Mouse (Mus musculus): ENCODE measurements at regions not wholly inside any gene's neighbourhood (a gene's known extent, or its start where the extent isn't known, plus 50 kb on each side); places are given as distances from the start of the nearest gene placed in this dataset.

DNA sequence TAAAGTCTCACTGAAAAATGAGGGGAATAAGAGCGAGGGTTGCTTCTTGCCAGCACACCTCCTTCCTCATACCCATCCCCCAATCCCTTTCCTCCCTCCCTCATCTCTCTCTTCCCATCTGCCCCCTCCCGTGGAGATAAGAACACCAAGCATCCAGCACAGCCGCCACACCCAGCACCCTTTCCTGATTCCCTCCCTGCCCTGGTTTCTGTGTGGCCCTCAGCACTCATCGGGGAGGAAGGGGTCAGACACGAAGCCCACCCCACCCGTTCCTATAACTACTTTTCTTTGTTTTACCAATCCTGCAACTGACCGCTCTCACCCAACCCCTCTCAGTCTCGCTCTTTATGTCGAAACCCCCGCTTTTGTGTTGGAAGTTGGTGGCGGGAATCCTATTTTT is 137.3 kb downstream of the Rpl14 start:
- no peak for DNase-seq (ENCODE audit: extremely low spot score in 1 of 2, low spot score in 2 of 2)
- intact Hi-C loops (cut with DNase I): no loop called here

- intact Hi-C loops (cut with DNase I): no loop called here
- DNase-seq (ENCODE audit: extremely low spot score in 1 of 2, low spot score in 2 of 2): no peak
These were observed 138.0 kb downstream of the Rpl14 start for GRCm38 (mm10) chr9:120709146-120709655.

DNA sequence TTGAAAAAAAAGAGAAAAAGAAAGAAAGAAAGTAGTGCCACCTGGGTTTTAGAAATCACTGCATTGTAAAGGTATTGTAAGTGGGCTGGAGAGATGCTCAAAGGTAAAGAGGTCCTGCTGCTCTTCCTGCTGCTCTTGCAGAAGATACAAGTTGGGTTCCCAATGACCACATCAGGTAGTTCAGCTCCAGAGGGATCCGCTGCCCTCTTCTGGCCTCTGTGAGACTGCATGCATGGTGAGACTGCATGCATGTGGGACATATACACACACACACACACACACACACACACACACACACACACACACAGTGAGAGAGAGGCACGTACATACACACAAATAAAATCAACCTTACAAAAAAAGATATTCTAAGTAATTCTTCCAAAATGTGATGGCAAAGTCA is 141.7 kb downstream of the Rpl14 start:
- intact Hi-C loops (cut with DNase I): no loop called here
- DNase-seq (ENCODE audit: extremely low spot score in 1 of 2, low spot score in 2 of 2): no peak

- intact Hi-C loops (cut with DNase I): no loop called here
- DNase-seq (ENCODE audit: extremely low spot score in 1 of 2, low spot score in 2 of 2): no peak
These were observed 144.4 kb downstream of the Rpl14 start for GRCm38 (mm10) chr9:120715665-120716121.

- intact Hi-C loops (cut with DNase I): no loop called here
- no peak for DNase-seq (ENCODE audit: extremely low spot score in 1 of 2, low spot score in 2 of 2)
These were observed 147.6 kb downstream of the Rpl14 start for GRCm38 (mm10) chr9:120718812-120719211.

DNA sequence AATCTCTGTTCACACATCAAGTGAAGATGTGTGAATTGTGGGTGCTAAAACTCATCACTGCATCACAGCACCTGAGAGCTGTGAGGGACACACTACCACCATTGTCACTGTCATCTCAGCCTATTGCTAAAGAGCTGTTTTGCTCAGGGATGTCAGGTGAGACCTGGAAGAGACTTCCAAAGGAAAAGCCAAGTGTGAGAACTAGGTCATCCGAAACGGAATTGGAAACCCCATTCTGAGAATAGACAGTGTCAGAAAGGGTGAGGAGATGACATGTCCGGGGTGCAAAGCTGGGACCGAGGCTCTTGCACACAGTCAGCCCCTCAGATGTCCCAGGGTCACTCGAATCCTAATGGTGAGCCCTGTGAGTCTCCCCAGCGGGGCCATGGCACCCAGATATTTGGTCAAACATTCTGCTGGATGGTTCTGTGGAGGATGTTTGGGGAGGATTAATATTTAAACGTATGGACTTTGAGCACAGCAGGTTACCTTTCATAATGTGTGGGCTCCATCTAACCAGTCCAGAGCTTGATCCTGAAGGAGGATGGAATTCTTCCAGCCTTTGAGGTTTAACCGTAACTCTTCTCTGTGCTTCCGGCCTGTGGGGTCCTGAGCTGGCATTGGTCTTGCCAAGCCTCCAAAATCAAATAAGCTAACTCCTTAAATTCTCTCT is 150.3 kb downstream of the Rpl14 start:
- intact Hi-C loops (cut with DNase I): no loop called here
- DNase-seq (ENCODE audit: extremely low spot score in 1 of 2, low spot score in 2 of 2): no peak

DNA sequence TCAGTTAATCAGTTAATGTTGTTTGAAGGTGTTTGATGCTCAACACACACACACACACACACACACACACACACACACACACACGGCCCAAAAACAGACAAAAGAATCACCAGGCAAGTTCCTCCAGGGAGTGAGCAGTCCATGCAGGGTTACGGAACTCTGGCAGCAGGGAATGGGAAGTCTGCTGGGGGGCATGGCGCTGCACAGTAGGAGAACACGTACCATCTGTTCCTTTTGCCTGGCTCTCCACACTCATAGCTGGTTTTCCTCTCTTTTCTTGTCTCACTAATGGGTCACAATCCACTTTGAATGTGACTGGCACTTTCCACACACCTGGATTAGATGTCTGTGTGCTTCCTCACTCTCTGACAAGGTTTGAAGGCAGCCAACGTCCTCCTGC is 151.8 kb downstream of the Rpl14 start:
- intact Hi-C loops (cut with DNase I): no loop called here

DNA sequence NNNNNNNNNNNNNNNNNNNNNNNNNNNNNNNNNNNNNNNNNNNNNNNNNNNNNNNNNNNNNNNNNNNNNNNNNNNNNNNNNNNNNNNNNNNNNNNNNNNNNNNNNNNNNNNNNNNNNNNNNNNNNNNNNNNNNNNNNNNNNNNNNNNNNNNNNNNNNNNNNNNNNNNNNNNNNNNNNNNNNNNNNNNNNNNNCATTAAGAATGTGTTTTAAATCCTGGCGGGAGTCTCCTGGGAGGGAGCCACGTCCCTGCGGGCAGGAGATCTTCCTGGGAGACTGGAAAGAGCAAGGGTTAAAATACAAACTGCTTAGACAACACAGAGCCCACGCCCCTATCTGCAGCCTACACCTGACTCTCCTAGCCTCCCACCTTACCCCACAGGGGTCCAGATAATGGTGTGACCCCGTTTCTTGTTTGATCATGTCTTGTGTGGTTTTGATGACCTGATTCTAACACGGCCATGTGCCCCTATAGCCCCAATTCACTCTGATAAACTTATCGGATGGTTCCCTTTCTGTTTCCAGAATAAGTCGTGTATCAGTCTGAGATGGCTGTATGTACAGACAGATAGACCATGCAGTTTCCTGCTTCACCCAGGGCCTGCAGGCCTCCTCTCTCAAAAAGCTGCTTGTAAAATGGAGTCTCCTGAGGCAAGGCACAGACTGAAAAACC is 160.8 kb downstream of the Rpl14 start:
- intact Hi-C loops (cut with DNase I): loop anchor here (10.0 kb wide), 1 partner anchor 127 kb away; no protein-coding TSS in a partner anchor

More for the DNA sequence above, 151.8 kb downstream of the Rpl14 start:
- no peak for DNase-seq (ENCODE audit: extremely low spot score in 1 of 2, low spot score in 2 of 2)

DNA sequence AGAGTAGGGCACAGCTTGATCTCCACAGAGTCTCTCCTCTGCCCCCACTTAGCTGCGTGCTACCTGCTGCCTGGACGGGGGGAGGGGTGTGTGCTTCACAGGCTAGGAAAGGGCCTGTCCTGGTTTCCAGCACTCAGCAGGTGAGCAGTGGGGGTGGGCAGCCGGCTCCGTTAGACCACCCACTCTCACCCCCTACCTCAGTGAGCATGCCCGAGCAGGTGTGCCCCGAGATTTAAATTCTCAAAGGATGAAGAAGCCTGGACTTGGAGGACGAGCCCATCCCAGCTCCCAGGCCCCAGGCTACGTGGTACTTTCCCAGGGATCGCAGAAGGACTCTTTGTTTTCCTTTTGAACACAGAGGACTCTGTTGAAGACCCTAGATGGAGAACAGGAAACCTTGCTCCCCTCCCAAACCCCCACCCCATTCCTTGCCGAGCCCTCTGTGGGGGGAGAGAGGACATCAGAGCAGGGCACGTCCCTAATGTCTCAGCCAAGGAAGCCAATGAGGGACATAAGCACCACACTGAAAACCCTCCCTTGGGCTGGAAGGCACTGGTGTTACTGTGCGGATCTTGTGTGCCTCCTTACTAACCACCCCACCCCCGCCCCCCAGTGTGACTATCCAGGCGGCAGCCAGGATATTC is 161.5 kb downstream of the Rpl14 start:
- DNase-seq (ENCODE audit: extremely low spot score in 1 of 2, low spot score in 2 of 2): no peak
- intact Hi-C loops (cut with DNase I): loop anchor here (10.0 kb wide), 1 partner anchor 128 kb away; no protein-coding TSS in a partner anchor

More for the DNA sequence above, 160.8 kb downstream of the Rpl14 start:
- no peak for DNase-seq (ENCODE audit: extremely low spot score in 1 of 2, low spot score in 2 of 2)

DNA sequence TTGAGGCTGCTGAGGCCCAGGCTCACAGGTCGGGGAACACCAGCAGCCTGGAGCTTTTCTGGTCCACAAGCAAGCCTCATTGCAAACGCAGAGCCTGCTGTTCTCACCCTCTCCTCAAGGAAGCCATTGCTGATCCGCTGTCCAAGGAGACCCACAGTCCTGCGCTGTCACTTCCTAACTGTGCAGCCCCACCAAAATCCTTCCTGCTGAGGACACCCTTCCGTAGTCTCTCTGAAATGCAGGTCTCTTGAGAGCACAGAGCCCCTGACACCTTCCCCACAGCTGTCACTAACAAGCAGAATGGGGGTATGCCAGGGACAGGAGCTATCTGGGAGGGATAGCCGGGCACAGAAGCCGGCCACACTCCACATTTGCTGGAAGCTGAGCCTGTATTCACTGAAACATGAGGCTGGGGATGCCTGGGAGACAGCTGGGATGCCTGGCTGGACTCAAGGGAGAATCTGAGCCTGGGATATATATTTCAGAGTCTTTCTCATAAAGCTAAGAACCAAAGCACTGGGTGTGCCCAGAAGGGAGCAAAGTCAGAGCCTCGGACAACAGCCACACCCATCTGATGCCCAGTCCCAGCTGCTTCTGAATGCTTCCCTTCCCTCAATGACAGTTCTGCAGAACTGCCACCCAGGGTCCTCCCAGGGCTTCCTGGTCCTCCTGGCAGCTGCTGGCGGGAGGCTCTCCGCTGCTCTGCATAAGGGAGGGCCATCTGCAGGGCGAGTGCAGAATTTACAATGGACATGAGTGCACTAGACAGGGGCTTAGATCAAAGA is 162.6 kb downstream of the Rpl14 start:
- intact Hi-C loops (cut with DNase I): loop anchor here (10.0 kb wide), 1 partner anchor 129 kb away; no protein-coding TSS in a partner anchor
- DNase-seq (ENCODE audit: extremely low spot score in 1 of 2, low spot score in 2 of 2): peak in 1 of 2 experiments; percentile 74

- peak in 1 of 2 experiments; percentile 36 for DNase-seq (ENCODE audit: extremely low spot score in 1 of 2, low spot score in 2 of 2)
- intact Hi-C loops (cut with DNase I): loop anchor here (10.0 kb wide), 1 partner anchor 130 kb away; no protein-coding TSS in a partner anchor
These were observed 164.0 kb downstream of the Rpl14 start for GRCm38 (mm10) chr9:120735217-120735616.

GRCm38 (mm10) chr9:120737956-120738355 is 166.7 kb downstream of the Rpl14 start:
- DNase-seq (ENCODE audit: extremely low spot score in 1 of 2, low spot score in 2 of 2): no peak

GRCm38 (mm10) chr9:120739199-120739952 is 168.1 kb downstream of the Rpl14 start:
- intact Hi-C loops (cut with DNase I): loop anchor here (10.0 kb wide), 1 partner anchor 135 kb away; no protein-coding TSS in a partner anchor
- peak; percentile 54 to 68 for DNase-seq (ENCODE audit: extremely low spot score in 1 of 2, low spot score in 2 of 2)

More at GRCm38 (mm10) chr9:120737956-120738355, 166.7 kb downstream of the Rpl14 start:
- intact Hi-C loops (cut with DNase I): loop anchor here (10.0 kb wide), 1 partner anchor 133 kb away; no protein-coding TSS in a partner anchor

DNA sequence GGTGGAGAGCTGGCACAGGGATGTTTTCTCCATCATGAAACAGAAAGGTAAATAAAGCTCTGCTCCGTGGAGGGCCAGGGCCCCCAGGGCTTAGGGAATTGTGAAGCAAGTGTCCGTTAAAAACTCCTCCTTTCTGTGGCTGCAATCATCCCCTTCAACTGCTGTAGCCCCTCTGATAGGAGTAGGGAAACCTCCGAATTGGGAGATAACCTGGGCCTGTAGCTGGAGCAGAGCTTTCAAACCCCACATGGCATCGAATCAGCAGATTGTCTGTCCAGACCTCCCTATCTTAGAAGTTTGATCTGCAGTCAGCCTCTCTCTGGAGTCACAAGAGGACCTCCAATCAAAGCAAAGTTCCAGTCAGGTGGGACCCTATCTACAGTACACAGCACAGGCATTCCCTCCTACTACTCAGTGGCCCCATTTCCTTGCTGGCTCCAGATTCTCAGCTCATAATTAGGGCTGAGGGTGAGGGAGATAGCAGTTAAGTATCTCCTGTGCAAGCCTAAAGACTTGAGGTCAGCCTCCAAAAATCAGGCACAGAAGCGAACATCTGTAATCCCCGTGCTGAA is 168.8 kb downstream of the Rpl14 start:
- intact Hi-C loops (cut with DNase I): loop anchor here (10.0 kb wide), 1 partner anchor 135 kb away; no protein-coding TSS in a partner anchor
- no peak for DNase-seq (ENCODE audit: extremely low spot score in 1 of 2, low spot score in 2 of 2)

DNA sequence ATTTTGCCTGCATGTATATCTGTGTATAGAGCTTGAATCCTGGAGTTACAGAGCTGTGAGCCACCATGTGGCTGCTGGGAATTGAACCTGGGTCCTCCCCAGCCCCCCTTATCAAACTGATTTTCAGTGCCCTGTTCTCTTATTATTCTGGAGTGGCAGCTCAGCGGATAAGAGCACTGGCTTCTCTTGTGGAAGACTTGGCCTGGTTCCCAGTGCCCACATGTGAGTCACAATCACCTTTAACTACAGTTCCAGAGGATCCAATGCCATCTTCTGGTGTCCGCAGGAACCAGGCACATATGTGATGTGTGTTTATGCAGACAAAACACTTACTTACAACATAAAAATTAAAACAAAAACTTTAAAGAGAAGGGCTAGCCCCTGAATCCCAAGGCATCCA is 170.3 kb downstream of the Rpl14 start:
- DNase-seq (ENCODE audit: extremely low spot score in 1 of 2, low spot score in 2 of 2): no peak
- intact Hi-C loops (cut with DNase I): no loop called here

- no peak for DNase-seq (ENCODE audit: extremely low spot score in 1 of 2, low spot score in 2 of 2)
- intact Hi-C loops (cut with DNase I): no loop called here
These were observed 172.2 kb downstream of the Rpl14 start for GRCm38 (mm10) chr9:120743455-120743854.

- intact Hi-C loops (cut with DNase I): no loop called here
These were observed 174.4 kb downstream of the Rpl14 start for GRCm38 (mm10) chr9:120745674-120746073.

More at GRCm38 (mm10) chr9:120745674-120746073, 174.4 kb downstream of the Rpl14 start:
- DNase-seq (ENCODE audit: extremely low spot score in 1 of 2, low spot score in 2 of 2): no peak

All from left cerebral cortex, postnatal 10 days (tissue).